Mouse (Mus musculus) lung, postnatal 4 days (tissue): ENCODE measurements at regions not wholly inside any gene's neighbourhood (a gene's known extent, or its start where the extent isn't known, plus 50 kb on each side); places are given as distances from the start of the nearest gene placed in this dataset.

ENCODE experiments used
- DNase-seq, 2 experiments: peaks; one replicate each; pipeline ENCODE4 v3.0.0; 2021

DNA sequence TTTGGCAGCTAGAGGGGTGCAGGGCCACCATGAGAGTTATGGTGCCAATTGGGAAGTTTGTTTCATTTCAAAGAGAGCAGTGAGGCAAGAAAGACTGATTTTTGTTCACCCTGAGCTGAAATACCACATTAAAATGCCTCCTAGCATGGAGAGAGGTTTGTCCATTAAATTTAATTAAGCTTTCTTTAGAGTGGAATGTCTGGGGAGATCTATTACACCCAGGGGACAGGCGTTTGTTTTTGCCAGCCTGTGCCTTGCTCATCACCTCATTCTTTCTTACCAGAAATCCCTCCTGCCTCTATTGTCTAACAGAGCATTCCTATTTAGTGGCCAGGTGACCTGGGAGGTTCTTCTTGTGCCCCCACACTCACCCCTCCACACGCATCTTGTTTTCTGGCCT lies 55.2 kb upstream of the Rcn1 start:
- no peak for DNase-seq

DNA sequence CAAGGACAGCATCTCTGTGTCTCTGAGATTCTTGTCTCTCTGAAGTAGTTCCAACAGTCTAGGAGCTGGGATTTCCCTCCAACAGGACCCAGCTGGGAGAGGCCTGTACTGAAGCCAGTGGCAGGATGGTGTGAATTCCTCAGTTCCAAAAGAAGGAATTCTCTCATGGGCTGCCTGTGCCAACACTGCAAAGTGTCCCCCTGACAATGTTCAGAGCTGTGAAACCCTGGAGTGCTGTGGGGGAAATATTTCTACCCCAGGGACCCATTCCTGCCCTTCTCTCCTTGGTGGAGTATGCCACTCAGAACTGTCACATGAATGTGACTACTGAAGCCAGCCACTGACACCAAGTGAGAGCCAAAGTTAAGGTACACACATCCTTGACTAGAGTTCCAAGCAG lies 55.7 kb upstream of the Rcn1 start:
- no peak for DNase-seq

DNA sequence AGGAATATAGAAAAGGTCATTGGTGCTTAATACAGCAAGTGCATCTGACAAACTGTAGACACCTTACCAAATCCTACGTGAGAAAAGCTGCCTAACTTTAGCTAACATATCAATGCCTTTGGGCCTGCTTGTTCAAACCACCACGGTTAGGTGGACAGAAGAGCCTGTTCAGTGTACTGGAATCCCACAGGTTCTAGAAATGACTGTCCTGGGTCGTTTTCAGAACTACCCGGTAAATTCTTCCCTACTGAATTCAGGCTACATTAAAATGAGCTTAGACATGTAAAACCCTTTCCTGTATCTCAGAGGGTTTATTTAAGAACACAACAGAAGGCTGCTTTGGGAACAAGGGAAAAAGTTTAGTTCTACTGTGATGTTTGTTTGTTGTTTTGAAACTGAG lies 59.5 kb upstream of the Rcn1 start:
- no peak for DNase-seq

DNA sequence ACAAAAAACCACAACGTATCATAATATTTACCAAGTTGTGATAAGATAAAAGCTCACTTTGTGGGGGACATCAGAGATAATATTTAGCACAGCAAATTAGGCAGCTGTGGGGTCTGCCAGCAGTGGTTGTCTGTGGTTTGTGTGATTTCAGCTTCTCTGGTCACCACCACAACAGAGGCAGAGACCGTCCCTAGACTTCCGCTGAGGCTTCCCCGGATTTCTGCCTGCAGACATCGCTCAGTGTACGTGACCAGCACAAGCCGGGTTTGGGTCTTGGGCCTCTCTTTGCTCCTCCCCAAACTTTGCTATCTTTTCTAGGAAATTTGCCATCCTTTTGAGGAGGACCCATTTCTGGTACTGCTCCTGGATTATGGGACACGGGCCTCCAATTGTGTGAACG lies 60.4 kb upstream of the Rcn1 start:
- peak in 1 of 2 experiments; percentile 23 for DNase-seq

DNA sequence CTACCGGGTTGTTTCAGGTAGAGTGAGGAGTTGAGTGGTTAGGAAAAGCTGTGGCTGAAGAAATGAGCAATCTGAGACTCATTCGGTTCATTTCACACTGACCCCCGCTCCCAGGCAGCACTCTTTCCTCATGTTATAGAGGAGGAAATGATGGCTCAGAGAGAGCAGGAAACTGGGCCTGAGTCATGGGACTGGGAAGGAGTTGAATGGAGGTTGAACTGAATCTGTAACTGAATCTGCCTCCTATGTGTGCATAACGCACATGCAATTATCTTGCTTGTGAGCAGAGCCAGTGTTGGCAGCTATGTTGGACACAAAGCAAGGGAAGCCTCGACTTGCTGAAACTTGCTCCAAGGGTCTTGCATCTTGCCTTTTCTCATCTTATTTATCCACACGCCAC lies 66.5 kb upstream of the Rcn1 start:
- DNase-seq = no peak

DNA sequence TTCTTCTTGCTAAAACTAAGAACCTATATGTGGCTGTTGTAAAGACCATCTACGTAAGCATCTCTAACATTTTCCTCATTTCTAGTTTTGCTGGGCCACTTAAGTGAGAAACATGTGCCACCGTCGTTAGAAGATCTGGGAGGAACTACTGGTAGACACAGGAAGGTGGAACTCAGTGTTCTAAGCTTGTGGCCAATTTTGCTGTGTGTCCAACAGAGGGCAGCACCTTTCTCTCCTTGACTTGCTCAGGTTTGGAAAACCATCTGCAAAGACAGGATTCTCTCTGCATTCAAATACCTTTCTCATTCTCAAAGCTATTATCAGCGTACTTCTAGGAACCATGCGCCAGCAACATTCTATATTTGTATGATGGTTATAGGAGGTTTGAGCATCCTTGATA lies 69.8 kb upstream of the Rcn1 start:
- peak in 1 of 2 experiments; percentile 19 for DNase-seq

DNA sequence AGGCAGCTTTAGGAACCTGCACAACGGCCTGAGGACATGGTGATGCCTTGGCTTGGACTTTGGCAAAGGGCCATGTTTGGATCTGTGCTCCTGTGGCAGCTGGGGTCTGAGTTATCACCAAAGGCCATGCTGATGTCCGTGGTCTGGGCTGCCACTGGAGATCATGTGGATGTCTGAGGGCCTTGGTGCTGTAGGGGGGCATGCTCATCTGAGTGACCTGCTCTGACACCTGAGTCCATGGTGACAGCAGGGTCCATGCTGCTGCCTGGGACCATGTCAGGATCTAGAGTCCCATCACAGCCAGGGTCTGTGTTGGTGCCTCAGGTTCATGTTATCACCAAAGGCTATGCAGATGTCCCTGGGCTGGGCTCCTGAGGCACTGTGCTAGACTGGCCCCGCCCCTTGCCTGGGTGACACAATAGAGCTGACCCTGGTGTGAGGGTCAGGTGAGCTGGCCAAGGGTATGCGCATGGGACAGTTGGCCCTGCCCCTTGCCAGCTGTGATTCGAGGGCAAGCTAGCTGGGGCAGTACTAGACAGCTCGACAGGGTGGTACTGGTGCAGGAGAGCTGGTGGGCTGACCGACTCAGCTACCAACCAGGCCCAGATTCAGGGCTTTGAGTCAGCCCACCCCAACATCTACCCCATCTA lies 77.0 kb upstream of the Rcn1 start:
- no peak for DNase-seq

DNA sequence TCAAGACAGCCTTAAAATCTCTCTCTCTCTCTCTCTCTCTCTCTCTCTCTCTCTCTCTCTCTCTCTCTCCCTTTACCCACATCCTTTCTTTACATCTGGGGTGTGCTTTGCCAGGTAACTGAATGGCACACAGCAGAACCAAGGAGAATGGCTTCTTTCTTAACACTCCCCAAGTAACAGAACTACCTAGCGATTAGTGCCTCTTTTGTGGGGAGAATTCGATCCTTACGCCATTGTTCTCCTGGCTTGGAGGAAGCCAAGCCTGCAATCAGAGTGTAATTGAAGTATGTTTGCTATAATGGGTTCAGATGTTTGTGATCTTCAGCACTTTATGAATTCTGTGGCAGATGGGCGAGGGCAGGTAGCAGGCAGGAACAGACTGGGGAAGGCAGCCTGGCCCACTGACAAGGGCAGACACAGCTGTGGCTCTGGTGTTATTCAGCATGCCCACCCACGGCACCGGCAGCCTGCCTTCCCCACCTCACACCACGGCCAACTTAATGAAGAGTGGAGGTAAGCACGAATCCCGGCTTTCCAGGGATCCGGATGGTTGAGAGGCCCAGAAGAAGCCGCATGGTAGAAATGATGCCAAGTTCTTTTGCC lies 83.0 kb upstream of the Rcn1 start:
- no peak for DNase-seq

DNA sequence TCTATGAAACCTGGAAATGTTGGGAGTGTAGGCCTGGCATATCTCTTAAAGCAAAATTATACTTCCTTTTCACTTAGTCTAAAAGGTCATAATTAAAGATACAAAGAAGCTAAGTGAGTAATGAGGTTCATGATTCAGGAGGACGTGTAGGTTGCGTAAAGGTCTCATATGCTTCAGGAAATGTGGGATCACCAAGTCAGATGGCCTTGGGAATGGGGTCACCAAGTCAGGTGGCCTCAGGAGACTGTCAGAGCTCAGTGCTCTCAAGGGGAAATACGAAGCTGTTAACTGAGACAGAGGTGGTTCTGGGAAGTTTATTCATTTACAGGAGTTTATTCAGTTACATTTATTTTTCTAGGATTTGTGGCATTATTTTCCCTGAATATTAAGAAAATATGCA lies 85.4 kb upstream of the Rcn1 start:
- DNase-seq = no peak

DNA sequence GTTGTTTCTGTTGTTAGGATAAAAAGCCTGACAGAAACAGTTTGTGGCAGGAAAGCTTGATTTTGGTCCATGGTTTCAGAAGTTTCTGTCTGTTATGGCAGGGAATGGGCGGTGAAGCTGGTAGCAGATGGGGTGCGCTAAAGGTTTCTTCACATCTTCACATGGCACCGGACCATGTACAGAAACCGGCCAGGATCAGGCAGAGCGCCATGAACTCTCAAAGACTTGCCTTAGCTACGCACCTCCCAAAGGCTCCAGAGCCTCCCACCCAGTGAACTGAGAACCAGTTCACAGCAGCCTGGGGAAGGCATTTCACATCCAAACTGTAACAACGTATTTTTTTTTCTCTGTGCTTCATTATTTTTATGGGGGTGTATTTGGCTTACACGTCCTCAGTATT lies 86.2 kb upstream of the Rcn1 start:
- no peak for DNase-seq

DNA sequence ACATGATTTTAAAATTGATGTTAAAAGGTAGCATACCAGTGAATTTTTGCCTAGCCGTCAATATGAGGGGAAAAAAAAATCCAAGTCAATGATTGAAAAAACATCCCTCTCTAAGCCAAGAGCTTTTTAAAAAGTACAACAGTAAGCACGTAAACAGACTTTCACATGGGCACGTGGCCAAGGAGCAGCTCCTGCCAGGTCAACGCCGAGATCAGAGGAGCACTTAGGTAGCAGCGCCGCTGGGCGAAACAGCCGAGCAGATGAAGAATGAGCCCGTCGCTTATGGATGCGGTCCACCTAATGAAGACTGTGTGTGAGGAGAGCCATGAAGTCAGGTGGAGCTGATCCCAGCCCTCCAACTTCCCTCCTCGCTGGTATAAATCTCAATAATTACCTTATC lies 96.7 kb upstream of the Rcn1 start:
- no peak for DNase-seq

DNA sequence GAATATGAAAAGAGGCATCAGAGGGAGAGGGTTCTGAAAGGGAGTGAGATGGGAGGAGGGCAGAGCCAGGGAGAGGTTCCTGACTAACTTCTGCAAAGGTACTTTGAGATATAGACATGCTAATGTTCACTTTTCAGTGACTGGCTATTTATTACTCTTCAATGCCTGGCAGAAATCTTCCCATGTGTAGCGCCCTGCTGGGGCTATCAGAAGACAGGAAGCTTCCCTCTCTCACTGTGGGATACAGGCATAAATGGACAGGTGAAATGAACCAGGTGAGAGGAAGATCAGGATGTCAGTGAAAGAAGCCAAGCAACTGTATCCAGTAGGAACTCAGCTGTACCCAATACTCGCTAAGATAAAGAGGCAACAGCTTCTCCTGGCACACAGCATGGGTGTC lies 105.1 kb upstream of the Rcn1 start:
- no peak for DNase-seq

DNA sequence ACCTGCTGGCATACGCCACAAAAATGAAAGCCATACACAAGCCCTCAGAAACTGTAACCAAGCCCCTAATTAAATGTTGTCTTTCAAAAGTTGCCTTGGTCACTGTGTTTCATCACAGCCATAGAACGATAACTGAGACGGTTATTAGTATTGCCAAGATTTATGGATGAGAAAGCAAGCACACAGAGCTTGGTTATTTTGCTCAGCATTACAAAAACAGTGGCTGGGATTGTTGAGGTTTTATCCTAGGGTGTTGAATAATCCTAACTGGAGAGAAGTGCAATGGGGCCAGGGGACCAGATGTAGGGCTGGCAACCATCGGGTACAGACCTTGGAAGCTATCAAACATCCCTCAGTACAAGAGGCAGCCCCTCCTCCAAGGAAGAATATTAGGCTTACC lies 106.4 kb upstream of the Rcn1 start:
- no peak for DNase-seq

DNA sequence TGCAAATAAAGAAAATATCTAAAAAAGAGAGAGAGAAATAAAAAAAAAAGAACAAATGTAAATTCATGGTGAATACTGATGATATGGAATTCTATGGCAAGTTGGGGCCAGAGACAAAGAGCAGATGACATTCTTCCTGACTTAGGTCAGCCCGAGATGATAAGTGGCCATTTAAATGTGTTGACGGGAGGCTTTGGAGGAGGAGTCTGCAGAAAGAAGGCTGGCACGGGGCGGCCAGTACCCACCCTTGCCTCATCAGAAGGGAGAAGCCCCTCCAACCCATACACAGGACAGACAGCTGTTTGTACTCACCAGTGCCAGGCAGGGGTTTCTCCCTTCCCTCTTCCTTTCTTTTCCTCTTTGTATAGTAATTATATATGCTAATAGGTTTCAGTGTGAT lies 108.0 kb upstream of the Rcn1 start:
- DNase-seq = no peak

DNA sequence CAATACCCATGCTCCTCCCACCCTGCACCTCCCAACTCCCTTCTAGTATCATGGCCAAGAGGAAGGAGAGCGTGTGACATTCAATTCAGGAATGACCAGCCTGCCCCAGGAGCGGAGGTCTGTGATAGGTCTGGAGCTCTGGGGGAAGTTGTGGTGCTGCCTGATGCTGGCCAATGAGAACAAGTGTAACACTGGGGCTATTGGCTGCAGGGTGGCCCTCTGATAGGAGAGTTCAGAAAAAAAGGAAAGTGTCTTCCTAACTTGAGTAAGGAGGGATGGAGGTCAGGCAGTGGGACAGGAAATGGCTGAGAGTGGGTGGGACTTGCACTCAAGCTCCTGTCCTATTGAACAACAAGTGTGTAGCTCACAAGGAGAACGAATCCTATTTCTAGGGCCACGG lies 111.7 kb upstream of the Rcn1 start:
- DNase-seq = no peak

DNA sequence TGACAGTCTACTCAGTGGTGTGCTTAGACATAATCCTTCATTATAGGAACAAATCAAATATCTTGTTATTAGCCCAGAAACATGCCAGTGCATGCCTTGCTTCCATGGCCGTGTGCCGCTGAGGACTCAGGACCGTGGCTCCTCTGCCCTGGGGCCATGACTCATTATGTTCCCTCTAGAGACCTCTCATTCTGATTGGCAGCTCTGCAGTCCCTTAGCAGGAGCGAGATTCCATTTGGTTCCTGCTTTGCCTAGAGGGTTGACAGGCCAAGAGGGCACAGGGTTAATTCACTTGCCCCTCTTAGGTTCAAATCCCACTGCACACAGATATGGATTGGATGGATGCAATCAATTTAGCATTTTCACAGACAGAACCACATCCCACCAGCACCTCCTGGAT lies 112.6 kb upstream of the Rcn1 start:
- DNase-seq = no peak

DNA sequence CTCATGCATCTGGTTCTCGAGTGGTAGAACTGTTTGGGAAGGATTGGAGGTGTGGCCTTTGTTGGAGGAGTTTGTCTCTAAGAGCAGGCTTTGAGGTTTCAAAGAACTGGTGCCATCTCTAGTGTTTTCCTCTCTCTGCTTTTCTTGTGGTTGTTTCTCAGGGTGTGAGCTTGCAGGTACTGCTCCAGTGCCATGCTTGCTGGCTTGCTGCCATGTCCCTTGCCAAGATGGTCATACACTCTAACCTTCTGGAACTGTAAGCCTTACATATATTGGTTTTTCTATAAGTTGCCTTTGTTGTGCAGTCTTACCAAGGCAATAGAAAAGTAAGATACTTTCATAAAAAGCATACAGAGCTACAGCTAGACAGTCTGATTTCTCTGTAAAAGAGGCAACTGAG lies 115.1 kb upstream of the Rcn1 start:
- DNase-seq = no peak

DNA sequence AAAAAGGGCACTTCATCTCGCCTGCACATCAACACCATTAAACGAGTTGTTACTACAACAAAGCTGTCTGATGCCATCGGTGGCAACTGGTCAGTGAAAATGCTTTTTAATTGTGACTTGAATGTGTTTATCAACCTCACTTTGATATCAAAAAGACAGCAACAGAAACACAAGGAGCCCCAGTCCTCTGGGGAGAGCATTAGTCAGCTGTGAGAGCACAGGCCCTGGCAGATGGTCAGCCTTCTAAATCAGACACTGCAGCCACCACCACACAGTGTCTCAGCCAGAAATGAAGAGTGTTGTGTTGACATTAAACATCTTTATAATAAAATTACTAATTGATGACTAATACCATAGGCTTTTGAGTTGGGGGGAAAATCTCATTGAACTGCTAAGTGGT lies 115.8 kb upstream of the Rcn1 start:
- no peak for DNase-seq

DNA sequence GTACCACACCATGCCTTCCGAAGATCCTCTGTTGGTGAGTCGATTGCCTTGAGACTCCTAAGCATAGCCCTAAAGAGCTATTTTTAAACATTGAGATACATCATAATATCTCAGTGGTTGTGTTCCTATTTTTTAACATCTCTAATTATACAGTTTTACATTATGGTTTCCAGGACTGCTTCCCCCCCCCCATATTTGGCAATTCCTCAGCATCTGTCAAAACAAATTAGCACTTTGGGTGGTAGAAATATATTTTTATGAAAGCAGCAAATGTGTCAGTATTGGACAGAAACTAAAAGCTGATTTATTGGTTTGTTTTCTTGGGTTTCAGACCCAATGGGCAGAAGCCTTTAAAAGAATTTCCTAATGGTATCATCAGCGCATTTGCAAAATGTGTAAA lies 116.2 kb upstream of the Rcn1 start:
- DNase-seq = no peak

DNA sequence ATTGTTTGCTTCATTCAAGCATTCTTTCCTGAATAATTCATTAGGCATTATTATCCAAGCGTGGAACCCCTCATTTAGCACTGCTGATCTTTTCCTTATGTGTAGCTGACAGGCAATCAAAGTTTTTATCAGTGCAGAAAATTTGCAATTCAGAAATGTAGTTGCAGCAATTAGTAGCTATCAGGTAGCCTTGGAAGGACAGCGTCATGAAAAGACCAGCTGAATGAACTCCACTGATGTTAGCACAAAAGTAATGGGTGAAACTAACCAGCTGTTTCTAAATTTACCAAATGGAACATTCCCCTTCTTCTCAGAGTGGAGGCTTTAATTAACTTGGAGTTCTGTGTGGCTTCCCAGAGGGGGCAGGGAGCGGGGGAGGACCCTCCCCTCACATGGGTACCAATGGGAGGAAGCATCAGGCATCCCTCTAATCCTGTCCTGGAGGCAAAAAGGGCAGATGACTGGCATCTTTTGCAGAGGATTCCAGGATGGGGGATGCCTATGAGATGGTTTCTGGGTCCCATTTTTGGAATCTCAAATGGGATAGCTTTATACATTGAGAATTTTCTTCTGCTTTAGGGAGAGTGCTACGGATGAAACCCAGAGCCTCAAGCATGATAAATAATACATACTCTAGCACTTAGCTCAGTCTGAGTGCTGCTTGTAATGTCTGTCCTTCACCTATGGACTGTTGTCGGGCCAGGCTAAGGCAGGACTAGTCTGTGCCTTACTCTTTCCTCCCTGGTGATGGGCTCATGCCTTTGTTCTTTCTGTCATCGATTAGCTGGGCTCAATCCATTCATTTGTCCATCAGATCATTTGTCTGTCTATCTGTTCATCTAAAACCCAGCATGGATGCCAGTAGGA lies 117.4 kb upstream of the Rcn1 start:
- no peak for DNase-seq

DNA sequence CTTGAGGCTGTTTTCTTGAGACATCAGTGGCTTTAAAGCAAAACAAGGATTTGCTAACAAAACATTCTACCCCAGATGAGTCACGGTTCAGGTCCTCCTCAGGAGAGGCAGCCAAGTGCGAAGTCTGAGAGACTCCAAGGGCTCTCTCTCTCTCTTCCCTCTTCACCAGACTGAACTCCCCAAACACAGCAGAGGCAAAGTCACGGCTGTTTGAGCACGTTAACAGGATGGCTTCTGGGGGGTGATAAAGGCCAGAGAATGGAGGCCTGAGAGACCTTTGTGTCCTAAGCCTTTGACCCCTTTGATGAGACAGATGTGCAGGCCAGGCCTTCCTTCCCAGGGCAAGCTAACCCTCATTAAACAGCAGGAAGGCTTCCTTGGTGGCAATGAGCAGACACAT lies 122.7 kb upstream of the Rcn1 start:
- DNase-seq = no peak

DNA sequence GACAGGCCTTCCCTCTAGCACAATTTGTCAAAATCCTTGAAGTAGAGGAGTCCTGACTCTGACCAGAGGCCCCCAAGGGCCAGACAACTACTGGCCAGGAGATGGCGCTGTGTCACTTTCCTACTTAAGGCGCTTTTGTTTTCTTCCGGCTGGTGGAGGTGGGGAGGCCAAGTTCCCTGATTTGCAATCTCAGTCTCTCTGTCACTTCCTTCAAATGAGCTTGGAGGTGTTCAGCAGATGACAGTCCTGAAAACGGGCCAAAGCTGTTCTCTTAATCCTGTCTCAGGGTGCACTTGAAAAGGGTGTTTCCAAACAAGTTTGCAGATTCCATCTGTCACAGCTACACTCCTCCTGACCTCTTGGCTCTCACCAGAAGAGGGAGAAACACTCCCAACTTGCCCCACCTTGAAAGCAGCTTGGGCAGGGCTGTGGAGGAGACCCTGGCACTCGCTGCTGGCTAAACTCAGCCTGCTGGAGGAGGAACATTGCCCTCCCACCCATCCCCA lies 124.2 kb upstream of the Rcn1 start:
- peak; percentile 42 to 47 for DNase-seq

DNA sequence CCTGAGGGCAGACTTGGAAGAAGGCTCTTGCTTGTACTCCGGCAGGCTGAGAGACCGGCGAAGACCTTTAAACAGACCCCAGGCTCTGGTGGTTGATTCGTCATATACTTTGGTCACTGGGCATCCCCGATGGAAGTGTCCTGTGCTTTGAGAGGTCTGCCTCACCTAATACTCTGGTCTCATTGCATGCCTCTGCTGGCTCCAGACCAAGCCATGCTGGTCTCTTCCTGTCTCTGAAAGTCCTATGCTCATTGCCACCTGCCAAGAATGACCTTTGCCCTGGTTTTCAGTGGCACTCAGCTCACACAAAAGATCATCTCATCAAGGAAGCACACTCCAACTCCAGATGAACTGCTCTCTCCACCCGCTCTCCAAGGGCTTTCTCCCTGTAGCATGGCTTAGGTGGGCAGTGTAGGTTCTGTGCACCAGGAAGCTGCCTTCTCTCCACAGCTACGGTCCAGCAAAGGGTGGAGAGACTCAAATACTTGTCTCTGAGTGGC lies 126.0 kb upstream of the Rcn1 start:
- DNase-seq = no peak

DNA sequence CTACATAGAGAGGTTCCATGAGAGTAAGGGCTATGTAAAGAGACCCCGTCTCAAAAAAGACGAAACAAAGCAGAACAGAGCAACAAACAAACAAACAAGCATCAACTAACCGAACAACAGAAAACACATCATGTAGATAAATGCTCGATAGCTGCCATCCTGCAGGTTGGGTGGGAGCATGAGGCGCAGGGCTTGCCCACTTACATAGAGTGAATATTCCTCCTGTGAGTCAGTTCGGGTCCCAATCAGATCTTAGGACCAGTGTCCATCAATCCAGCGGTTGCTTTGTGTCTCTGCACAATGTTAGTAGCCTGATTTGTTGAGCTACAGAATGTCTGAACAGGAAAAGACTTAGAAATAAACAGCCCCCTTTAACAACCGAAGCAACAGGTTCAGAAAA lies 129.4 kb upstream of the Rcn1 start:
- DNase-seq = no peak
